Mouse (Mus musculus) embryo, embryonic 11.5 days (tissue): ENCODE results near the gene Gm11007.
"Not testable (repeated sequence)": the region's sequence is repeated elsewhere in the genome, so short reads cannot be mapped to it uniquely, and the experiment has no call there.

Source experiments
- DNase-seq: peaks from one replicate; pipeline ENCODE4 v3.0.0-alpha.2; 2012; ENCODE audit warnings: low read depth, low spot score

Gene Gm11007

GRCm38 (mm10) chr2:175643678-175644077, at the start of gene Gm11007:
TSS of gene Gm11007 (plus strand) at chr2:175643978.
- not testable (repeated sequence) for DNase-seq
